Mouse (Mus musculus): ENCODE results near the gene Ulk1. TPM values are rescaled to one million over a fixed set of nuclear protein-coding genes. Genes with fewer than 3 reads are reported as not detected.

Ulk1 gene
- polyA plus RNA-seq, 1 experiment = 16.6 TPM

DNA sequence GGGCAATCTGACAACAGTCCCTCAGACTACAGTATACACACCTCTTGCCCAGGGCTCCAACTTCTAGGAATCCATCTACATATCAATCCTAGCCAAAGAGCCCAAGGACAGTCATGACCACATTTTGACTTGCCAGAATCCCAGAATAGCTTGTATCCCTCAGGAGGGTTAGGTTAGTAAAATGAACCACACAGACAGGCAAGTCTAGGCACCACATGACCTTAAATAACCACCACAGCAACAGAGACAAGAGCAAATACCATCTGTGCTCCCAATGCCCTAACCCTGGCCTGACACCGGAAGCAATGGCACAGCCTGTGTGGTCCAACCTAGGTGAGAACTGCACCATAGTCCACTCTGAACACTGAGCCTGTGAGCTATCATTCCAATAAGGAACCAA, 3.2 kb downstream of the Ulk1 start:
- DNase-seq (ENCODE audit: low read depth, low spot score) = no peak
- WGBS = 82% methylated on average over 1 of the region's 1 CpGs

DNA sequence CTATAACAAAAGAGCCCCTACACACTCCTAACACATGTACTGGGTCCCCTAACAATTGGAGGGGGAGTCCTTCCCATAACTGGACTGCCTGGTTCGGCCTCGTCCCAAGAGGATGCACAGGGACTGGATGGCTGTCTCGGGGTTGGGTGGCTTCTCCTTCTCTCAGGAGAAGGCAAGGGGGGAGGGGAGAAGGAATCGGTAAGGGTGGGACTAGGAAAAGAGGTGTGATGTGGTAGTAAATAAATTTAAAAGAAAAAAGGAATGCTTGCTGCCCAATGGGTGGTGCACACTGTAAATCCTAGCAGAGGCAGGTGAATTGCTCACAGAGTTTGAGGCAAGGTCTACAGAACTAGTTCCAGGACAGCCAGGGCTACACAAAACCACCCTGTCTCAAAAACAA, 3.7 kb downstream of the Ulk1 start:
- 78% methylated on average over 4 of the region's 4 CpGs for WGBS
- DNase-seq (ENCODE audit: low read depth, low spot score) = no peak

DNA sequence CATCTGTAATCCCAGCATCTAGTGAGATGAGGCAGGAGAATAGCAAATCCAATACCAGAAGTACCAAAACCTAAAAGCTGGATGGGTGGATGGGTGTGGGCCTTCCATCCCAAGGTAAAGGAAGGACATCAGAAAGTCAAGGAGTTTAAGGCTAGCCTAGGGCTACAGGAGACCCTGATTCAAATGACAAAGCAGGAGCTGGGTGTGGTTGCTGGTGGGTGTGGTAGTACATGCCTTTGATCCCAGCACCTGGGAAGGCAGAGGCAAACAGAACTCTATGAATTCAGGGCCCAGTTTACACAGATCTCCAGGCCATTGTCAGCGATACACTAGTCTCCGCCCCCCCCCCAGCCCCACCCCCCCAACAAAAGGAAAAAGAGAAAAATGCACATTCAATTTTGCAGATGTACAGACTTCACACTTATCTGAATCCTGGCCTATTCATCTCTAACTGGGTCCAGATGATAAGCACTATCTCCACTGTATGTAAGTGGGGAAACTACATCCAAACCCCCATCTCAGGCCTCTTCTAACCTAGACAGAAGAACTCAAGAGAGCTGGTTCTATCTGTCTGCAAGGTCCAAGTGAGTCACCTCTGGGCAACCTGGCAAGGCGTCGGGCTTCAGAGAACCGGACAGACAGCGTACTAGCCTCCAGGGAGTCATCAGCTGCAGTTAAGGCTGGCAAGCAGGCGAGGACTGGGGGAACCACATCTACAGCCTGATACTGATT, 5.7 kb downstream of the Ulk1 start:
- no peak for DNase-seq (ENCODE audit: low read depth, low spot score)
- 62% methylated on average over 7 of the region's 7 CpGs for WGBS

DNA sequence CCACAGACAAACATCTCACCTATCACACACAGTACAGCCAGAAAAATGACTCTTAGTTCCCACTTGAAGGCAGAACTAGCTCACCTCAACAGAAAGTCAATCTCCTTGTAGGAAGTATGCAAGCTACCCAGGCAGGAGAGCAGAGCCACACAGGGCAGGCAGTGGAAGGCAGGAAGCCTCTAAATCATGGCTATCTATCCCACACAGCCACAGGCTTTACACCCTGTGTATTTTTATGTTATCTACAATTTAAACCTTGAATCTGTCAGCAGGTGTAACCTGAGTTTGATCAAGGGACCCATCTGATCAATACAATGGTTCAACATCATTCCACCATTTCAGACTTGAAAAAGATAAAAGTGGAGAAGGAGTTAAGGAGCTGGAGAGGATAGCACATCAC, 7.1 kb downstream of the Ulk1 start:
- no peak for DNase-seq (ENCODE audit: low read depth, low spot score)

DNA sequence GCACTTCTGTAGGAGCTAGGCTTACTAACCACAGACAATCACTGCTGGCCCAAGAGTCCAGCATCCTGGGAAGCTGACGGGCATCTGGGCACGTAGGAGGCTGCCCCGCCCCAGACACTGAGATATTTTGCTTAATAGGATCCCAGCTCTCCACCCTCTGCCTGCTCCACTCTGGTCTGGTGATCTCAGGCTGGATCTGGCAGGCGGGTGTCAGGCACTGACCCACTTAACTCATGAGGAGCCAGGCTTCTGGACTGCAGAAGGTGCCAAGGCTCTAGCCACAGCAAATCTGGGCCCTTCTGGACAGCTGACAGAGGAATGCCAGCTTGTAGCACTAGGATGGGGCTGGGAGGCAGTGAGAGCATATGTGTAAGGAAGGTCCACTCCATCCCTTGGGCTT, 7.7 kb downstream of the Ulk1 start:
- 72% methylated on average over 4 of the region's 4 CpGs for WGBS
- no peak for DNase-seq (ENCODE audit: low read depth, low spot score)

DNA sequence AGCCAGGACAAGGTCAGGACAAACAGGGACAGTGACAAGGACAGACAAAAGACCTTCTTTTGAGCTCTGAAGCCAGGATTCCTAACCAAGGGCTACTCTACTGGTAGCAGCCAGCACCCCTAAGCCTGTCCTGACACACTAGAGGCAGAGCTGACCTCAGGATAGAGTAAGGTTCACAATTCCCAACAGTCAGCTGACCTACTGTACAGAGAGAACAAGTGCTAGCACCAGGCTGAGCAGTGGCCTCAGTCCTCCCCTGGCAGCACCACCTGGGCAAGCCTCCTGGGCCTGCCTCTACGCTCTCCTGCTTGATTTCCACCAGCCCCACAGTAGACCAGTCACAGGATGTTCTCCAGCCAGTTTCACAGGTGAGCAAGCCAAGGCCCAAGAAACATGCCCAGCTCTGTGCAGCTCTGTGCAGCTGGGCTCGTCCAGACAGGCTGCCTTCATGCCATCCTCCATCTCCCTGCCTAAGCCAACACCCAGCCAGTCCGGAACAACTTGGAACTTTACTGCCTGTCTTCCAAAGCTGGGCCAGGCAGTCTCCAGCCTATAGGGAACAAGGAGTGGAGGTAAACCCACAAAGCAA, 8.8 kb downstream of the Ulk1 start:
- 50% methylated on average over 3 of the region's 3 CpGs for WGBS
- no peak for DNase-seq (ENCODE audit: low read depth, low spot score)

DNA sequence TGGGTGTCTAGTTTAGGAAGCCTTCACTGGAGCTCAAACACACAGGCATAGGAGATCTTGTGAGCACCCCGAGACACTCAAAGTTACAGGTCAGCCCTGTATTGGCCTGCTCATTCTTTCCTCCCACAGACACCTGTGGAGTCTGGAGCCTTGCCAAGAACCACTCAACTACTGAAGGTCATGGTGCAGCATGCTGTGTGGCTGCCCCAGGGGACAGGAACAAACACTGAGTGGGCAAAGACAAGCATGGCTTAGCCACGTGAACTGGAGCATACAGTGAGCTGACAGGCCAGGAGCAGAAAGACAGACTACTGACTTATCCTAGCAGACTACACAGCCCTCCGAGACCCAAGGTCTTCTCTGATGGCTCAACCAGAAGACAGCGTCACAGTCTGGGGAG, 12.2 kb downstream of the Ulk1 start:
- DNase-seq (ENCODE audit: low read depth, low spot score) = no peak
- 40% methylated on average over 4 of the region's 4 CpGs for WGBS

DNA sequence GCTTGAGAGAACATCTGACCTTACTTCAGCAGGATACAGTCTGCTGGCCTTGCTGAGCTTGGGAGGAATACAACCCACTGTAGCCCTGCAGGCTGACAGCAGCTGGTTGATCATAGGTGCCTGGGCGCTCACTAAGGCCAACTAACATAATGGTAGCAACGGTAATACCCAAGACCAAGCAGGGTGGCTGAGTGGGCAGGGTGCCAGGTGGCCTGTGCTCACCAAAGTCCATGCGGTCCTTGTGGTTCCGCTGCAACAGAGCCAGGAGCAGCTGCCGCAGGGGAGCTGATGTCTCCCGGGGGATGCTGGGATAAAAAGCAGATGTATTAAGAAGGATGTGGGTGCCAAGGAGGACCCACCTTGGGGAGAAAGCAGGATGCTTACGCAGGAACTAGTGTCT, 15.5 kb downstream of the Ulk1 start:
- no peak for DNase-seq (ENCODE audit: low read depth, low spot score)
- 90% methylated on average over 7 of the region's 7 CpGs for WGBS

DNA sequence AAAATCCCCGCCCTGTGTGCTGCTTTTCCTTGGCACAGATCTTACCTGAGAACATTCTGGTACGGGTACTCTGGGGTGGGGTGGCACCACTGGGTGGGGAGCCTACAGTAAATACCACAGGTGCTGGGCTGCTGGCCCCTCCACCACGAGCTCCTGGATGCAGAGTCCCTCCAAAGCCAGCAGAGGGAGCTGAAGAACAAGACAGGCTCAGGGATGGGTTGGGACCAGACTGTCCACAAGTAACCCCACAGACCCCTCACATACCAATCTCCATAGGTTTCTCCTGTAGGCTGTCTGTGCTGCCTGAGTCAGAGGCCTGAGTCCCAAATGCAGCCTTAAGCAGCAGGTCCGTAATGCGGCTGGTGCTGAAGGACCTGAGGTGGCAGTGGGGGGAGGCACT, 21.2 kb downstream of the Ulk1 start:
- DNase-seq (ENCODE audit: low read depth, low spot score) = no peak
- 41% methylated on average over 5 of the region's 5 CpGs for WGBS

DNA sequence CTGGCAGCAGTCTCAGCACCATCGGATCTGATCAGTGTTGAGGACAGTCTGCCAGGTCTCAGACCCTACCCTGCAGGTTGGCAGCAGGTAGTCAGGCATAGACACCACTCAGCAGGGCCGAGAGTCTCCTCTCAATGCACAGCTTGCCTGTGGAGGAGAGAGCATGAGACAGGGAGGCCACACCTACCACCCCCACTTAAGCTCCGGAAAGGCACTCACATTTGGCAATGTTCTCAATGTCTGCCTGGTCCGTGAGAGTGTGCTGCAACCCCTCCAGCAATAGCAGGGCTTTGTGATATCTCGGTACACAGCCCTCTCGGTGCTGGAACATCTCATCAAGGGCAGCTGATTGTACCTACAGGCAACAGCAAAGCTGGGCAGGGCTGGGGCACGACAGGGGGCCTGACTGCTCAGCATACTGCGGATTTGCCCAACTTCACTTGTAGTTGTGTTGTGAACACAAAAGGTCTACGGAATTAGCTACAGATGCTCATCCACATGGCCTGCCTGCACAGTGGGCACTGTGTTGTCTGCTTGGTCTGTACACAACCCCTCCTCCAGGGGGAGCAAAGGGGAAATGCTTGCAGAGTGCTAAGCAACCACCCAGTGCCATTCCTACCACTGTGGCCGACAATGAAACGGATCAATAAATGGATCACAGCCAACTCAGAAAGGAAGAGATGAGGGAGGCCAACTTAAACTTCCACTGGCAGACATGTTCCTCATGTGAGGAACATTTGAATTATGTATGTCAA, 23.6 kb downstream of the Ulk1 start:
- WGBS = 74% methylated on average over 11 of the region's 11 CpGs
- no peak for DNase-seq (ENCODE audit: low read depth, low spot score)

DNA sequence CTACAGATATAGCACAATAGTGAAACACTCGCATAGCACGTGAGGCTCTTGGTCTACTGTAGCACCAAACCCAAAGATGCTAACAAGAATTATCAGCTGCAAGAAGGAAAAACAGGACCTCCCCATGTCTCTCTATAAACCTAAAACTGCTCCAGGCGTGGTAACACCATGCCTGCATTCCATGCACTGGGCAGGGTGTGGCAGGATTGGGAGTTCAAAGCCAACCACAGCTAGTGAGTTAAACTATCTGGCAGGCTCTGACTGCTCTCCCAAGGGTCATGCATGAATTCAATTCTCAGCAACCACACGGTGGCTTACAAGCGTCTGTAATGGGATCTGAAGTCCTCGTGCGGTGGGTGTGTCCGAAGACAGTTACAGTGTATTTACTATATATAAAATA, 26.7 kb downstream of the Ulk1 start:
- 50% methylated on average over 8 of the region's 8 CpGs for WGBS
- no peak for DNase-seq (ENCODE audit: low read depth, low spot score)

DNA sequence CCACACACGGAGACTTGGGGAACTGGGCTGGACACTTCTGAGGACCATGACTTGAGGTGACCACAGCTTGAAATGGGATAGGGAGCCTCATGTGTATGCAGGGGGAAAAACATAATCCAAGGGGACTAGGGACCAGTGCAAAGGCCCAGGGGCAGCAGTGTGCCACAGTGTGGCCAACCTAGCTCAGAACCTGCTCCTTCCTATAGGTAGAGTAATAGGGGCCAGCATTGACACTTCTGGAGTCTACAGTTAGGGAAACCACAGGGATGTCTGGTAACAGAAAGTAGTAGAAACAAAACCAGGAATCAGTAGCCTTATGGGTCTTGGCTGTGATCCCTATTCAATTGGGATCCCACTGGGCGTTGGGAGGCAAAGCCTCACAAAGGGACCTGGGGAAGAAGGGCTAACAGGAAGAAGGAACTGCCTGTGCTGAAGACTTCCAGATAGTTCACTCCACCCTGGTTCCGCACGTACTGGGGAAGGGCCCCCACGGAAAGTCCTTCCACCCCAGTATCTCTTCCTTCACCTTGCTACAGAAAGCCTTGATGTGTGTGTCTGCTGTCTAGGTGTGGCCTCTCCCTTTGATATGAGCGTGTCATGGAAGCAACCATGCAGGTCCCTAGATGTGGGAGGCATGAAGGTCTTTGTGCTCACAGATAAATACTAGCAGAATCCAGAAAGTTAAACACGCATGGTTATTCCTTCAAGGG, 28.2 kb downstream of the Ulk1 start:
- no peak for DNase-seq (ENCODE audit: low read depth, low spot score)
- WGBS = 81% methylated on average over 7 of the region's 7 CpGs

DNA sequence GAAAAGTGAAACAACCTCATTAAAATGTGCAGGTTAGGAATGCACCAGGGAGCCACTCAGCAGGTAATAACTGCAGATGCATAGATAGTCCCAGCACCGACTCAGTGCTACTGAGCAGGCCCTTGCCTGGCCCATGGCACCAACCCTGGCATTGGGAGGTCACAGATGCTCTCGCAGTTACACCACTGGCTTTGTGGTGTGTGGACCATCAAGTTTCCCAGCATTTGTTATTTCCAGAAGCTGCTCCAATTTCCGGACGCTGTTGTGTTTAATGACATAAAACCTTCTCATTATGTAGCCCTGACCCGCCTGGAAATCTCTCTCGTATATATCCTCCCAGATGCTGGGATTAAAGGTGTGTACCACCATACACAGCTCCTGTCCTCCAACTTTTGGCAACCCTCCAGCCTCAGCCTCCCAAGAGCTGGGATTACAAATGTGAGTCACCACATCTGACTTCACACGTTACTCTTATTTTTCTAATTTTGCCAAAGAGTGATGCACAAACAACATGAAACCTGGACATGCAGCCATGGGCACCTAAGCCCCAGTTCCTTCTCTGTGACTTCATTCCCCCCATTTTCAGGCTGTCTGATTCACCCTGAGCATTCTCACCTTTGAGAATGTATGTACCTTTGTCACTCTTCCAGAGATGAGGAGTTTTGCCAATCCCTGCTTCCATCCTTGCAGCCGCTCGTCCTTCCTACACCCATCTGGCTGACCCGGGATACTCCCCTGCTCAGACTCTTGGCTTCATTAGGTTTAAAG, 29.0 kb downstream of the Ulk1 start:
- no peak for DNase-seq (ENCODE audit: low read depth, low spot score)
- 34% methylated on average over 10 of the region's 10 CpGs for WGBS

DNA sequence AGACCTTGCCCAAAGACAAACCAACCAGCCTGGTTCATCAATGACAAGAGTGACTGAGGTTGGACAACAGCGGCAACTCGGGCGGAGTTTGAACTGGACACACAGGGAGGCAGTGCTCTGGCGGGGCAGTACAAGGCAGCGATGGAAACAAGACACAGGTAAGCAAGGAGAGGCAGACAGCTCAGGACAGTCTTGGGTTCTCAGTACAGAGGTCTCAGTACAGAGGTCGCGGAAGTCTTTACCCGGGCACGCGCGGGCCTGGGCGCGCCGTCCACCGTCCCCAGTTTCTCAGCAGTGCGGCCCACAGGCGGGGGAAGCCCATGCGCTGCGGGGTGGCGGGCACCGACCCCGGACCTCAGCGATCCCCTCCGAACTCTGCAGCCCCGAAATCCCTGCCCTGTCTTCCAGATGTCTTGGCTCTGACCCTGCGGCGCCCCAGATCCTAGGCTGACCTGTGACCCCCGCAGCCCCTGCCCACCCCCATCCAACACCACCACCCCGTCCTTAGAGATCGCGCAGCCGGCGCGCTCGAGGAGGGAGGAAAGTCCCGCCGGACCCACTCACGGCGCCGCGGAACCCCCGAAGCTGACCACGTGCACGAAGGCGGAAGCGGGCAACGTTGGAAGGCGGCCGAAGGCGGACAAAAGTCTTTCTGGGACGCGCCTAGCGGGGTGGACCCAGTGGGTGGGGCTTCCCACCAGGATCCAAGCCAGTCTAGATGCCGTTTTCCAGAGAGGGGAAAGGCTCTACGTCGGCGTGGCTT, 29.7 kb downstream of the Ulk1 start, which contains the start of gene Pus1:
Gene Pus1, minus strand, starts transcription at position 662 of the 763 bp plus-strand sequence.
- DNase-seq (ENCODE audit: low read depth, low spot score) = peak; percentile 77
- WGBS = under 1% methylated on average over 57 of the region's 57 CpGs

DNA sequence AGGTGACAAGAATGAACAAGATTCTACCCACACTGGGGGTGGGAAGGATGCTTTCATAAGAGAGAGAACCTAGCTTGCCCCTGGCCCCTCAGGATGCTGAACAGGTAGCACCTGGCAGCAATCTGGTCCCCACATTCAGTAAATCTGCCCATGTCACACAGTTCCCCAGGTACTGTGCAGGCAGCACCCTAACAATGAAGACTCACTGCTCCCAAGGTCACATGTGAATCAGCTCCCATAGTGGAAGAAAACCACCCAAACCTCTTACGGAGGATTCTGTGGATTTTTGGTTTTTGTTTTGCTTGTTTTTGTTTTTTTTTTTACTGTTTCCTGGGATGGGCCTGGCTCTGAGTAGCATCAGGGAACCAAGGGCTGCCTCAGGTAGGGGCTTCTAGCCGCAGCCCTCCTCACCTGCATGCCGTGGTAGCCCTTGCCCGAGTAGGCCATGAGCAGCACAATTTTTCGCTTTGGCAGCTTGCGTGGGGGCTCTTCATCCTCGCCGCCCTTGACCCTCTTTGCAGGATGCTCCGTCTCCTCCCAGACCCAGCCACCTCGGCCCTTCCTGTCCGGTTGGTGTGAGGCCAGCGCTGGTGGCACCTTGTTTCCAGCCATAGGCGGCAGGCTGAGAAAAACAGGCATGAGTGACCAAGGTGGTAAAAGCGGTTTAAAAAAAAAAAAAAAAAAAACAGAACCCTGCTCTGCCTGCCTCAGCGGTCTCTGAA, 30.5 kb downstream of the Ulk1 start:
- no peak for DNase-seq (ENCODE audit: low read depth, low spot score)
- 10% methylated on average over 15 of the region's 15 CpGs for WGBS

DNA sequence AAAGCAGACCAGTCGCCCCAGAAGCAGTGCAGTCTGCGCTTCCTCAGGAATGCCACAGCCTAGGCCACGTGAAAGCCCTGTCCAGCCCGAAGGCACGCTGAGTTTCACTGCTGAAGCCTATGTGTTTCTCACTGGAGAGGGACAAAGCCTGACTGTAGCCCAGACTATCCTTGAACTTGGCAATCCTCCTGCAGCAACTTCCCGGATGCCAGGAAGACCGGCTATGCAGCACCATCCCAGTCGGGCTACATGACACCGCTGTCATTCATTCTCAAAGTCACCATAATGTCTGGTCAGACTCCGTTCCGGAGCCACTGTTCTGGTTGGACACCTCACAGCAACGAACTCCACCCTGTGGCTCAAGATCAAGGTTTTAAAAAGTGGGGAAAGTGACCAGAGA, 31.6 kb downstream of the Ulk1 start:
- 85% methylated on average over 12 of the region's 12 CpGs for WGBS
- DNase-seq (ENCODE audit: low read depth, low spot score) = no peak

DNA sequence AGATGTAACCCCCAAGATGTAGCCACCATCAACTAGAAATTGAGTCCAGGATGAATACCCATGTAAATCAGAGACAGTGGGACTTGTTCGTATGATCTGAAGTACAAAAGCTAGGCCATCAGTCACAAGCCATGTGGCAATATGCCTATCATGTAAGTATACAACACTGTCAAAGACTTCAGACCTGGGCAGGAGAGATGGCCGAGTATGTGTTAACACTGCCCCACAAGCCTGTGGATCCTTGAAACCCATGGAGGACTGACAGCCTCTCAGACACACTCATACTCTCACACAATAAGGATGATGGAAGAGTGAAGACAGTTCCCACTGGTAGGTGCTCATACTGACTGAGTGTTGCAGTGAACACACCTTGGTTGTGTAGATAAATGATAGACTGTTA, 33.8 kb downstream of the Ulk1 start:
- DNase-seq (ENCODE audit: low read depth, low spot score) = no peak
- WGBS = 86% methylated on average over 2 of the region's 2 CpGs

DNA sequence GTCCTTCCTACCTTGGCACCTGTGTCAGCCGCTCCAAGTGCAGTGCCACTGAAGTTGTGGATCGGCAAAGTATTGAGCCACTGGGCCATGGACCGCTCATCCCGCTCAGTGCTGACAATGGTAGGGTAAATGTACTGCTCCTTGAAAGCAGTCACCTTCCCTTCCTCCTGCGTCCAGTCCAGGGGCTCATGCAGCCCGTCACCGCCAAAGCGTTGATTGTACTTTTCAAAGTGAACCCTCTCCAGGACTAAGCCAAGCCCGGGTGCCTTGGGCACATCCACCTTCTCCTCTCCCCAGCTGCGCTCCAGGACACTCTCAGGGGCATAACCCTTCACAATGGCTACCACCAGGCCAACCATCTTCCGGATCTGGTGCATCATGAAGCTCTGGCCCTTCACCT, 35.4 kb downstream of the Ulk1 start:
- DNase-seq (ENCODE audit: low read depth, low spot score) = no peak
- 92% methylated on average over 11 of the region's 11 CpGs for WGBS
